Mouse (Mus musculus) CH12.LX (cell line): ENCODE results near the gene Bcl6b. TPM values are rescaled to one million over a fixed set of nuclear protein-coding genes. Genes with fewer than 3 reads are reported as not detected.

ENCODE experiments used
- DNase-seq: peaks from one replicate; pipeline ENCODE4 v3.0.0-alpha.2; 2013; ENCODE audit errors: extremely low read depth
- H3K27ac ChIP-seq: 2 replicates; pipeline ENCODE4 v1.5.1; 2012; ENCODE audit warnings: low read depth, mild to moderate bottlenecking, control low read depth, moderate library complexity; ENCODE audit not compliant: insufficient read depth
- H3K27me3 ChIP-seq: replicated peaks from 2 replicates; pipeline ENCODE3; 2012; ENCODE audit warnings: inconsistent platforms
- H3K36me3 ChIP-seq, 2 experiments: replicated peaks in 1 of 2; 2 replicates each; pipeline versions ENCODE3 to v1.6.1; 2012; ENCODE audit warnings: inconsistent platforms in 1 of 2, low read length in 1 of 2, mild to moderate bottlenecking in 1 of 2, mixed read lengths in 1 of 2, moderate library complexity in 1 of 2; ENCODE audit not compliant: control insufficient read depth in 1 of 2, insufficient read depth in 1 of 2
- H3K4me1 ChIP-seq, 2 experiments: 2 replicates each; pipeline ENCODE4 v1.6.1; 2012; ENCODE audit warnings: inconsistent platforms in 1 of 2, moderate library complexity in 1 of 2; ENCODE audit not compliant: insufficient read depth in 2 of 2, control insufficient read depth in 1 of 2
- H3K4me2 ChIP-seq: 2 replicates; pipeline ENCODE4 v1.6.1; 2012; ENCODE audit warnings: low read depth, mild to moderate bottlenecking, control low read depth; ENCODE audit not compliant: poor library complexity, insufficient read depth, severe bottlenecking
- H3K4me3 ChIP-seq, 3 experiments: fragments of 150-350 bp in 1 of 3; sonication (generic) in 1 of 3; replicated peaks in 1 of 3; 2 replicates each; pipeline versions ENCODE3 to v1.5.1; 2011 to 2012; ENCODE audit warnings: low read depth in 2 of 3, low read length in 2 of 3, mild to moderate bottlenecking in 2 of 3, moderate library complexity in 2 of 3, control low read depth in 1 of 3, improper control_type of control experiment in 1 of 3, inconsistent platforms in 1 of 3, mixed read lengths in 1 of 3; ENCODE audit not compliant: poor library complexity in 1 of 3
- H3K79me2 ChIP-seq: replicated peaks from 2 replicates; pipeline ENCODE4 v1.6.1; 2012; ENCODE audit warnings: mild to moderate bottlenecking, moderate library complexity; ENCODE audit not compliant: control insufficient read depth, poor library complexity, insufficient read depth, severe bottlenecking; ENCODE audit errors: extremely low read depth
- H3K9ac ChIP-seq: 2 replicates; pipeline ENCODE4 v1.6.1; 2012; ENCODE audit warnings: low read depth, mild to moderate bottlenecking, control low read depth, moderate library complexity; ENCODE audit not compliant: insufficient read depth
- H3K9me3 ChIP-seq: replicated peaks from 2 replicates; pipeline ENCODE3; 2012; ENCODE audit warnings: low read length, inconsistent platforms, mixed read lengths
- BHLHE40 ChIP-seq: IDR thresholded peaks from 2 replicates; pipeline ENCODE4 v1.6.1; 2011; ENCODE audit warnings: mild to moderate bottlenecking, low read depth, low read length, improper control_type of control experiment
- CHD1 ChIP-seq: IDR thresholded peaks from 2 replicates; pipeline ENCODE4 v1.6.1; 2012; ENCODE audit warnings: low read depth, low read length, improper control_type of control experiment, inconsistent platforms
- GABPA ChIP-seq: IDR thresholded peaks from 2 replicates; pipeline ENCODE4 v1.6.1; 2012; ENCODE audit warnings: low read depth, low read length, improper control_type of control experiment, inconsistent platforms; ENCODE audit not compliant: insufficient replicate concordance
- JUN ChIP-seq: IDR thresholded peaks from 2 replicates; pipeline ENCODE4 v1.6.1; 2011; ENCODE audit warnings: low read depth, mild to moderate bottlenecking, low read length, improper control_type of control experiment, moderate library complexity; ENCODE audit not compliant: insufficient read depth
- JUND ChIP-seq: conservative IDR thresholded peaks from 2 replicates; pipeline ENCODE4 v1.6.1; 2011; ENCODE audit warnings: low read depth, low read length, improper control_type of control experiment
- KAT2A ChIP-seq: IDR thresholded peaks from 2 replicates; pipeline ENCODE4 v1.6.1; 2012; ENCODE audit warnings: low read length, improper control_type of control experiment, inconsistent platforms; ENCODE audit not compliant: insufficient replicate concordance
- MAX ChIP-seq: IDR thresholded peaks from 2 replicates; pipeline ENCODE4 v1.6.1; 2011; ENCODE audit warnings: low read length, improper control_type of control experiment
- MEF2A ChIP-seq: IDR thresholded peaks from 2 replicates; pipeline ENCODE4 v1.6.1; 2014; ENCODE audit warnings: low read depth, mild to moderate bottlenecking, inconsistent platforms, low read length, improper control_type of control experiment, borderline replicate concordance
- MXI1 ChIP-seq: IDR thresholded peaks from 2 replicates; pipeline ENCODE4 v1.6.1; 2011; ENCODE audit warnings: mild to moderate bottlenecking, low read depth, low read length, improper control_type of control experiment
- POLR2A ChIP-seq: IDR thresholded peaks from 2 replicates; pipeline ENCODE4 v1.6.1; 2011; ENCODE audit warnings: low read depth, mild to moderate bottlenecking, improper control_type of control experiment, low read length
- POLR2AphosphoS2 ChIP-seq: IDR thresholded peaks from 2 replicates; pipeline ENCODE4 v1.6.1; 2011; ENCODE audit warnings: low read depth, low read length, improper control_type of control experiment
- RAD21 ChIP-seq: IDR thresholded peaks from 2 replicates; pipeline ENCODE4 v1.6.1; 2011; ENCODE audit warnings: low read depth, mild to moderate bottlenecking, low read length, improper control_type of control experiment, moderate library complexity
- SIN3A ChIP-seq: IDR thresholded peaks from 2 replicates; pipeline ENCODE4 v1.6.1; 2012; ENCODE audit warnings: low read length, improper control_type of control experiment, inconsistent platforms
- USF2 ChIP-seq: conservative IDR thresholded peaks from 2 replicates; pipeline ENCODE4 v1.6.1; 2011; ENCODE audit warnings: low read depth, low read length, improper control_type of control experiment
- dilution Hi-C: fragments of 300-500 bp; cut with MboI; formaldehyde crosslinking; loops from 2 replicates; pipeline ENCODE4 v1.14.3; 2020; ENCODE audit warnings: low sequenced_read_pairs; ENCODE audit not compliant: extremely low pct_unique_long_range_greater_than_20kb, extremely low pct_ligation_motif_present
- in situ Hi-C: fragments of 300-500 bp; cut with MboI; formaldehyde crosslinking; loops from 3 replicates; pipeline ENCODE4 v1.14.3; 2019; ENCODE audit warnings: low sequenced_read_pairs, low pct_ligation_motif_present, low pct_unique_long_range_greater_than_20kb, mixed read lengths
- polyA plus RNA-seq: library from polyadenylated mRNA; unstranded; fragments of >175 nt; gene quantifications from 2 replicates; pipeline ENCODE4 v1.2.1, GENCODE M21; 2012; ENCODE audit warnings: low read depth; ENCODE audit not compliant: insufficient read length
- total RNA-seq, 2 experiments: library from RNA; depleted of rRNA; stranded (reverse); fragments of 300-350 nt in 1 of 2; fragments of >200 nt in 1 of 2; gene quantifications; 2 replicates each; pipeline ENCODE4 v1.2.3; 2012 to 2014

Bcl6b gene
- total and polyA plus RNA-seq, 3 experiments: 0.54 to 1.7 (median 0.71) TPM

- Histone ChIP-seq H3K4me2 (no peak within 1 kb of the TSS), H3K36me3 (peaks cover 5 to 29% of the 10 kb centered on the region in 2 experiments), H3K9ac (no peak within 1 kb of the TSS), H3K4me3 (no peak within 1 kb of the TSS), H3K27me3 (no peaks in the 10 kb centered on the region), H3K9me3 (no peaks in the 10 kb centered on the region), H3K79me2 (no peaks in the 10 kb centered on the region), H3K27ac (no peak within 1 kb of the TSS), H3K4me1 (no peaks in the 10 kb centered on the region)
- no peak for TF ChIP-seq USF2
- TF ChIP-seq CHD1: no peak
- no peak for TF ChIP-seq KAT2A
- in situ Hi-C loops: no loop called here
- DNase-seq: no peak
- dilution Hi-C loops: no loop called here
Observed at GRCm38 (mm10) chr11:70212423-70212822, 17.2 kb downstream of the Bcl6b start, which contains the start of gene Slc16a11. Gene Slc16a11 (plus strand): TSS chr11:70212752.

GRCm38 (mm10) chr11:70211972-70212371, 17.6 kb downstream of the Bcl6b start:
- no peak overlapping the region for H3K27ac ChIP-seq
- no peaks in the 10 kb centered on the region for H3K79me2 ChIP-seq
- no peak overlapping the region for H3K4me2 ChIP-seq
- no peak overlapping the region for H3K4me3 ChIP-seq
- H3K27me3 ChIP-seq: no peaks in the 10 kb centered on the region
- no peaks in the 10 kb centered on the region for H3K4me1 ChIP-seq
- H3K9me3 ChIP-seq: no peaks in the 10 kb centered on the region
- dilution Hi-C loops (no loop called here), in situ Hi-C loops (no loop called here)
- TF ChIP-seq MXI1: no peak
- no peak for TF ChIP-seq SIN3A
- TF ChIP-seq POLR2AphosphoS2: no peak
- TF ChIP-seq JUND: no peak
- no peak for TF ChIP-seq RAD21
- no peak for TF ChIP-seq MAX
- no peak for TF ChIP-seq MEF2A
- TF ChIP-seq JUN: no peak
- TF ChIP-seq GABPA: no peak
- no peak for TF ChIP-seq BHLHE40
- no peak for DNase-seq
- peaks cover 4 to 25% of the 10 kb centered on the region in 2 experiments for H3K36me3 ChIP-seq
- H3K9ac ChIP-seq: no peak overlapping the region

GRCm38 (mm10) chr11:70210681-70211080, 18.9 kb downstream of the Bcl6b start:
- Histone ChIP-seq H3K9me3 (no peaks in the 10 kb centered on the region), H3K79me2 (no peaks in the 10 kb centered on the region), H3K36me3 (peaks cover 0 to 12% of the 10 kb centered on the region in 2 experiments), H3K27me3 (peaks cover 12% of the 10 kb centered on the region), H3K9ac (no peak overlapping the region), H3K4me1 (no peaks in the 10 kb centered on the region), H3K27ac (no peak overlapping the region), H3K4me3 (no peak overlapping the region), H3K4me2 (no peak overlapping the region)
- in situ Hi-C loops: no loop called here
- dilution Hi-C loops: no loop called here
- TF ChIP-seq POLR2A (no peak), RAD21 (no peak)
- DNase-seq: no peak
